Mouse (Mus musculus) heart, adult 18-20 months (tissue): ENCODE data around the gene Prmt1. TPM values are rescaled to one million over a fixed set of nuclear protein-coding genes. Genes with fewer than 3 reads are reported as not detected.
"Not testable (repeated sequence)": the region's sequence is repeated elsewhere in the genome, so short reads cannot be mapped to it uniquely, and the experiment has no call there.

Source experiments
- DNase-seq, 2 experiments: peaks; one replicate each; pipeline ENCODE4 v3.0.0; 2021 to 2022; ENCODE audit warnings: mixed read lengths in 1 of 2
- long read RNA-seq, 2 experiments: library from polyadenylated mRNA; stranded (forward); transcript quantifications; one replicate each; pipeline ENCODE4 v2.0.0; 2021
- total RNA-seq, 2 experiments: library from RNA; stranded (reverse); gene quantifications; 2 replicates each; pipeline ENCODE4 v1.2.3; 2021

Prmt1 gene
- total RNA-seq, result 100 to 1,000 TPM in 1 of 2 experiments, 10 to 100 TPM in 1; 90.3 to 110 TPM
- long read RNA-seq, experiment 1, transcript Prmt1-203 (10 exons, 2,147 nt), result major isoform, 8 of 19 reads
- long read RNA-seq, experiment 1, partial matches to known transcripts, result 2 of 19 reads
- long read RNA-seq, experiment 1, other reads (novel, unspliced or antisense), result 5 of 19 reads
- long read RNA-seq, experiment 2, transcript Prmt1-203 (10 exons, 2,147 nt), result major isoform, 7 of 14 reads
- long read RNA-seq, experiment 2, partial matches to known transcripts, result 1 of 14 reads
- long read RNA-seq, experiment 2, other reads (novel, unspliced or antisense), result 6 of 14 reads

GRCm38 (mm10) chr7:44986192-44986878, at the start of gene Prmt1:
Gene Prmt1 (minus strand): TSS chr7:44986568.
- DNase-seq, result peak; percentile 99 to 100

GRCm38 (mm10) chr7:45035631-45036030, 49.3 kb upstream of the Prmt1 start:
- no peak for DNase-seq

DNA sequence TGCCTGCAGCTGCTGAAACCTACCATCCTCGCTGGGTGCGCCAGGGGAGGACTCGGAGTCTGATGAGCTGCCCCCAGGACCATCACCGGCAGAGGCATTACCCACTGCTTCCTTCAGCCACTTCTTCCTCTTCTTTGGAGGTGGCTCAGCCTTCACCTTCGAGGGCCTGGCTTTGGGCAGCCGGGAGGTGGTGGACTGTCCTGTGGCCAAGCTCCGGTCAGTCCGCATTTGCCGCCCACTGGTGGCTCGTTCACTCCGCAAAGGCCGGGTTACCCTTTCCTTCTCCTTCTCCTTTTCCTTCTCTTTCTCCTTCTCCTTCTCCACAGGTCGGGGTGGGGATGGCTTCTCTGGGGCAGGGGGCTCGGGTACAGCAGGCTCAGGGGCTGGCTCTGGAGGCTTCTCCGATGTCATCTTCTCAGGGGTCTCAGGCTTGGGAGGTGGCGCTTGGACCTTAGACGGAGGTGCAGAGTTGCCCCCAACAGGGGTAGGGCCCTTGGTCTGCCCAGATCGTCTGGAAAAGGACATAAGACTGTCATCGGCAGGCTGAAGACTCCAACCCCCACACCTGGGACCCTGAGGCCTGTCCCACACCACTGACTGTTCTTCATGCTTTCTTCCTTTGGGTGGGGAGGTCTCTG, 47.5 kb upstream of the Prmt1 start:
- no peak for DNase-seq

GRCm38 (mm10) chr7:45030857-45031256, 44.5 kb upstream of the Prmt1 start:
- DNase-seq, result no peak

GRCm38 (mm10) chr7:45029995-45030394, 43.6 kb upstream of the Prmt1 start:
- DNase-seq, result no peak

DNA sequence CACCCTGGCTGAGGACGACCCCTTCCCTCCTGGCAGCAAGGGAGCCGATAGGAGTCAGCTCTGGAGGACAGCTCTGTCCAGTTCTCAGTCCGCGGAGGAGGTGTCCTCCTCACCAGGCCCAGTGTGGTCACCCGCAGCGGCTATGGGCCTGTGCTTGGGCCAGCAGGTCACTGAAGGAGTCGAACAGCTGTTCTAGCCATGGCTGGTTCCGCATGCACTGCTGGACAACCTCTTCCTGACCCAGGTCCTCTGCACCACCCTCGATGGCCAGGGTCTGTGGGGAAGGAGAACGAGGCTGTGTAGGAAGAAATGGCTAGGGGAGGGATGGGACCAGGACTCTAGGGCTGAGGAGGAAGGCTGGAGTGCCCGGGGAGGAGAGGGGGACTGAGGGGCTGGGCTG, 42.0 kb upstream of the Prmt1 start:
- no peak for DNase-seq

- no peak for DNase-seq
Measured at GRCm38 (mm10) chr7:45027761-45028160, 41.4 kb upstream of the Prmt1 start.

- no peak for DNase-seq
Measured at GRCm38 (mm10) chr7:45026256-45026655, 39.9 kb upstream of the Prmt1 start.

- peak; percentile 45 to 51 for DNase-seq
Measured at GRCm38 (mm10) chr7:45025601-45026220, 39.3 kb upstream of the Prmt1 start.

DNA sequence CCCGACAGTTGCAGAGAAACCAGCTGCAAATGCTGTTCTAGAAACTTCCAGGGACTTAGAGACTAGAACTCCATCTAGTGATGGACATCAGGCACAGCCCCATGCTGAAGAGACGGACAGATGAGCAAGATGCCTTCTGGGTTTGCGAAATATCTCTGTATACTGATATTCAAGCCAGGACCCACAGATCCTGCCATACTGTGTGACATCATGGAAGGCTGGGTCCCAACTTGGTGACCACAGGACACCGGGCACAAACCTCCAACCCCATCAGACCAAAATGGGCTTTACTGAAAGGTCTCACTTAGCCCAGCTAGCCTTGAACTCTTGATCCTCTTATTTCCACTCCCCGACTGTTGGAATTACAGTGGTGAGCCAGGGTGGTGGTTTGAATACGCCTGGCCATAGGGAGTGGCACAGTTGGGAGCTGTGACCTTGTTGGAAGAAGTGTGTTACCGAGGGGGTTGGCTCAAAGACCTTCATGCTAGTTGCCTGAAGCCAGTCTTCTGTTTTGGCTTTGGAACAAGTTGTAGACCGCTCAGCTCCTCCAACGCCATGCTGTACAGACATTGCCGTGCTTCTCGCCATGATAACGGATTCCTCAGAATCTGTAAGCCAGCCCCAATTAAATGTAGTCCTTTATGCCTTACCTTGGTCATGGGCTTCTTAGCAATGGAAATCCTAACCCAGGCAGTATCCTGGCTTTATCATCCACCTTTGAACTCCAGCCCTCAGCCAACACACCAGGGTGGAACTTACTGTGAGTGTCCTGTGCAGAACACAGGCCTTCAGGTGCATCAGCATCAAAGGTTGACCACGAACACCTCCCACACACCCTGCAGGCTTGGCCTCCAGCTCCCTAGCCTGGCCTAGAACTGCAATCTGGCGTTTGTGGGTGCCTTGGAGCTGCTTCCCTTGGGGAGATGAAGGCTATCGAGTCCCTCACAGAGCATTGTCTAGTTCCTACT, 38.2 kb upstream of the Prmt1 start:
- no peak for DNase-seq

- DNase-seq, result not testable (repeated sequence)
Measured at GRCm38 (mm10) chr7:45023711-45024110, 37.3 kb upstream of the Prmt1 start.

GRCm38 (mm10) chr7:45020225-45020624, 33.9 kb upstream of the Prmt1 start:
- no peak for DNase-seq

DNA sequence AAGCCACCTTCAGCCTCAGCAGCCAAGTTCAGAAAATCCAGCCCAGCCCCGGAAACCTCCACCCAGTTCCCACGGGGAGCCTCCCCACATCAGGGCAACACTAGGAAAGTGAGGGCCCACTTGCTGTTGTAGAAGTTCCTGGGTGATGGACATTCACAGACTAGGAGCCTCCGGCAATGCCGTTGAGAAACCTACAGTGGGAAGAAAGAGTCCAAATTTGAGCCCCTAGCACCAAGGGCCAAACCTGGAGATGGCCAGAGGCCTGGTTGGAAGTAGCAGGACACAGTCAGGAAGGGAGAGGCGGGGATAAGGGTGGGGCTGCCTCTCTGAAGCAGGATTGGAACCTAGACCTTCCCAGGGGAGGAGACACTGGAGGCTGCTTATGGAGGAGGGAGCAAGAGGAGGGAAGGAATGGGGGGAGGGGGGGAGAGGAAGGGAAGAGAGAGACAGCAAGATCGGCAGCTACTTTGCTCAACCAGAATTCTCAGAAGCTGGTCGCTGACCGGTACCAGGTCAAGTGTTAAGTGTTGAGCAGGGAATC, 32.7 kb upstream of the Prmt1 start:
- peak; percentile 89 to 94 for DNase-seq

- peak; percentile 95 to 99 for DNase-seq
Measured at GRCm38 (mm10) chr7:45017242-45018061, 31.1 kb upstream of the Prmt1 start, which contains the start of gene Rras. Gene Rras (plus strand): TSS chr7:45017961.

- DNase-seq, result no peak
Measured at GRCm38 (mm10) chr7:45016761-45017160, 30.4 kb upstream of the Prmt1 start.

GRCm38 (mm10) chr7:45015957-45016612, 29.7 kb upstream of the Prmt1 start, which contains the start of gene Scaf1:
Gene Scaf1 (minus strand): TSS chr7:45016363.
- peak; percentile 99 to 100 for DNase-seq

GRCm38 (mm10) chr7:45015344-45015956, 29.1 kb upstream of the Prmt1 start:
- DNase-seq, result no peak

DNA sequence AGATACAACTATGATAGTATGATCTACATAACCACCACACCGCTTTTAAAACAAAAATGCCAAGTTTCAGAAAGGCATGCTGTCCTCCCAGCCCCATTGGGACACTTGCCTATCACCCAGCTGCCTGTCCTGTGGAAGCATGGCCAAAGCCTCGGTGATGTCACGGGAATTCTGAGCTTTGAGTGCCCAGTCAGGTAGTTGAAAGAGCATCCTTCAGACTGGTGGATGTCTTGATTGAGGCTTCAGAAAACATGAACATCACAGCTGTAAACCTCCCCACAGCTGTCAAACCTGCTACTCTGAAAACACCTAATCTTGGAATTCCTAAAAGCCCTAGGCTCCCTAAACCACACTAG, 27.7 kb upstream of the Prmt1 start:
- no peak for DNase-seq
